Mouse (Mus musculus) G1E (cell line): ENCODE data around the gene Helt.

Experiments used
- CTCF ChIP-seq: IDR thresholded peaks from 2 replicates; pipeline ENCODE4 v1.5.1; 2012; ENCODE audit warnings: low read depth, low read length, inconsistent platforms, mixed read lengths
- GATA1 ChIP-seq: IDR thresholded peaks from 2 replicates; pipeline ENCODE4 v1.6.1; 2012; ENCODE audit warnings: borderline replicate concordance, low read length, inconsistent platforms, mixed read lengths
- POLR2AphosphoS5 ChIP-seq: IDR thresholded peaks from 2 replicates; pipeline ENCODE4 v1.6.1; 2012; ENCODE audit warnings: low read depth, low read length, inconsistent platforms; ENCODE audit not compliant: insufficient replicate concordance
- TAL1 ChIP-seq: conservative IDR thresholded peaks from 2 replicates; pipeline ENCODE4 v1.6.1; 2012; ENCODE audit warnings: low read depth, low read length, inconsistent platforms, mixed read lengths

GRCm38 (mm10) chr8:46298847-46299246 is 4.4 kb upstream of the Helt start:
- no peak for TF ChIP-seq CTCF
- TF ChIP-seq TAL1: no peak
- TF ChIP-seq GATA1: no peak
- no peak for TF ChIP-seq POLR2AphosphoS5
